ENCODE assay signal across 7 mouse cellular contexts in genomic region chrX:137049425-137050225, GRCm38 (mm10). TPM values are rescaled to one million over a fixed set of nuclear protein-coding genes. Genes with fewer than 3 reads are reported as not detected.
DNase-seq lines count a peak whose midpoint lies in the region; ATAC-seq lines count a peak whose summit lies in the region.

TSS of gene Fam199x (plus strand) at chrX:137049594.

- peak within 1 kb of the TSS; percentile 76 for H3K9ac ChIP-seq in intestine, embryonic 16.5 days (ENCODE audit: low read depth, low read length)
- H3K9ac ChIP-seq in limb, embryonic 12.5 days (replicated peaks) = peak within 1 kb of the TSS; percentile 63
- peak within 1 kb of the TSS; percentile 70 for H3K9ac ChIP-seq in midbrain, embryonic 14.5 days (replicated peaks; ENCODE audit: low read length)

- H3K9me3 ChIP-seq in intestine, embryonic 16.5 days (ENCODE audit: control insufficient read depth, low read length) = no peaks in the 10 kb centered on the region
- no peaks in the 10 kb centered on the region for H3K9me3 ChIP-seq in limb, embryonic 12.5 days
- H3K9me3 ChIP-seq in midbrain, embryonic 14.5 days (ENCODE audit: control insufficient read depth, low read length) = no peaks in the 10 kb centered on the region

- intact Hi-C loops in gastrocnemius, postnatal 36 days (cut with DNase I) = no loop called here

- H3K27ac ChIP-seq in intestine, embryonic 16.5 days (ENCODE audit: low read length) = no peak within 1 kb of the TSS
- H3K27ac ChIP-seq in limb, embryonic 12.5 days = peak within 1 kb of the TSS; percentile 45; the same call in 1 of the 2 replicates
- peak within 1 kb of the TSS; percentile 32; the same call in 1 of the 2 replicates for H3K27ac ChIP-seq in midbrain, embryonic 14.5 days (replicated peaks; ENCODE audit: low read depth, low read length)

- peak within 1 kb of the TSS; percentile 67 for H3K4me3 ChIP-seq in intestine, embryonic 16.5 days (ENCODE audit: low read length)
- H3K4me3 ChIP-seq in limb, embryonic 12.5 days (replicated peaks) = peak within 1 kb of the TSS; percentile 63
- H3K4me3 ChIP-seq in midbrain, embryonic 14.5 days (replicated peaks; ENCODE audit: low read depth, low read length) = peak within 1 kb of the TSS; percentile 57

- no peaks in the 10 kb centered on the region for H3K36me3 ChIP-seq in intestine, embryonic 16.5 days (ENCODE audit: control insufficient read depth, insufficient read depth, low read length)
- no peaks in the 10 kb centered on the region for H3K36me3 ChIP-seq in limb, embryonic 12.5 days
- H3K36me3 ChIP-seq in midbrain, embryonic 14.5 days (ENCODE audit: control insufficient read depth, insufficient read depth, low read length) = no peaks in the 10 kb centered on the region

- 10% methylated on average over 46 of the region's 62 CpGs for WGBS in intestine, embryonic 16.5 days
- 8% methylated on average over 39 of the region's 62 CpGs for WGBS in limb, embryonic 12.5 days
- 18% methylated on average over 56 of the region's 62 CpGs for WGBS in midbrain, embryonic 14.5 days

- DNase-seq in adrenal gland, postnatal 10 days = peak; percentile 86
- peak; percentile 64 for DNase-seq in embryo, embryonic 11.5 days (ENCODE audit: low read depth, low spot score)
- peak; percentile 53 to 78 for DNase-seq in gastrocnemius, postnatal 36 days
- peak; percentile 85 for DNase-seq in midbrain, embryonic 14.5 days
- peak; percentile 59 for DNase-seq in spleen, adult 12 weeks (ENCODE audit: low spot score)

- ATAC-seq in intestine, embryonic 16.5 days = peak; percentile 97
- ATAC-seq in limb, embryonic 12.5 days (ENCODE audit: insufficient number of reproducible peaks, insufficient read depth, low FRiP score, low TSS enrichment, low read depth) = peak; percentile 90
- peak; percentile 97 for ATAC-seq in midbrain, embryonic 14.5 days (ENCODE audit: low FRiP score, low TSS enrichment)

- peak within 1 kb of the TSS; percentile 66 for H3K4me2 ChIP-seq in intestine, embryonic 16.5 days (ENCODE audit: low read depth, low read length)
- peak within 1 kb of the TSS; percentile 57 for H3K4me2 ChIP-seq in limb, embryonic 12.5 days
- peak within 1 kb of the TSS; percentile 66 for H3K4me2 ChIP-seq in midbrain, embryonic 14.5 days (ENCODE audit: low read length)

- no peaks in the 10 kb centered on the region for H3K4me1 ChIP-seq in intestine, embryonic 16.5 days (ENCODE audit: control insufficient read depth, insufficient read depth, low read length)
- H3K4me1 ChIP-seq in limb, embryonic 12.5 days (replicated peaks) = peaks cover 2% of the 10 kb centered on the region; the same call in 1 of the 2 replicates
- H3K4me1 ChIP-seq in midbrain, embryonic 14.5 days (ENCODE audit: control insufficient read depth, insufficient read depth, low read length) = no peaks in the 10 kb centered on the region; the same call in 1 of the 2 replicates

- no peaks in the 10 kb centered on the region for H3K27me3 ChIP-seq in intestine, embryonic 16.5 days (replicated peaks; ENCODE audit: control insufficient read depth, insufficient read depth, low read length)
- H3K27me3 ChIP-seq in limb, embryonic 12.5 days = peaks cover 23% of the 10 kb centered on the region
- no peaks in the 10 kb centered on the region for H3K27me3 ChIP-seq in midbrain, embryonic 14.5 days (ENCODE audit: control insufficient read depth, insufficient read depth, low read length)

RNA-seq across cellular contexts. Expression of gene Fam199x, which starts in this region (rescaled TPM):
- total RNA-seq in adrenal gland, postnatal 10 days (2021) = 1 to 10 TPM; 5.8 to 7.2 TPM
- total RNA-seq in gastrocnemius, postnatal 36 days (2021) = 1 to 10 TPM; 3.6 to 4.1 TPM
- 3.7 TPM in 2 replicates for polyA plus RNA-seq in intestine, embryonic 16.5 days (2015; fragmentation: Nextera tagmentation; extraction: Ambion mirVana)
- polyA plus RNA-seq in limb, embryonic 12.5 days (2016; fragmentation: Nextera tagmentation; extraction: Ambion mirVana) = 15.0 and 15.6 TPM in 2 replicates
- polyA plus RNA-seq in midbrain, embryonic 14.5 days (2014; fragmentation: Nextera tagmentation; extraction: Ambion mirVana) = 11.4 and 11.7 TPM in 2 replicates
